Mouse (Mus musculus) regulatory T cell (primary cell): ENCODE results near the gene Qdpr.

ENCODE experiments used
- in situ Hi-C: fragments of 300-600 bp; cut with MboI, MseI; formaldehyde crosslinking; loops from one replicate; pipeline ENCODE4 v1.15.1; 2025; ENCODE audit warnings: high pct_unique_total_duplicates

Qdpr gene

GRCm38 (mm10) chr5:45449831-45450716 lies at the start of gene Qdpr:
TSS of gene Qdpr (minus strand) at chr5:45450236.
- in situ Hi-C loops, result loop anchor here (5.0 to 25.0 kb wide), 3 partner anchors 42 to 1288 kb away; partner anchors contain the start of genes Lap3 and Lcorl

DNA sequence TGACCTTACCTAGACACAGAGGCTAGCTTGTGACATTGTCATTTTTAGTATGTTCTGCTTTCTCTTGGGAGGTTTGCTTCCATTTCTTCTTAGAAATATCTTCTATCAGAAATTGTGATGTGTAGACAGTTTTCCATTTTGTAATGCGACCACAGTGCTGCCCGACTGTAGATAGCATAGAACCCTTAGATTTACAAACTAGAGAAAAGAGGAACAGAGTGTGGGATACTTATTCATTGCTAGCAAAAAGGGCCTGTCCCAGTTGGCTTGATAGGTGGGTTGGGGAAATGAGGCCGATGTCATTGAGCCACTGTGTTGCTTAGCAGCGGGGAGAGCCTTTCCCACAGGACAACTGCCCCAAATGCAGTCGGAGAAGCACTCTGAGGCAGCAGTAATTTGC lies 47.5 kb upstream of the Qdpr start:
- in situ Hi-C loops, result no loop called here

DNA sequence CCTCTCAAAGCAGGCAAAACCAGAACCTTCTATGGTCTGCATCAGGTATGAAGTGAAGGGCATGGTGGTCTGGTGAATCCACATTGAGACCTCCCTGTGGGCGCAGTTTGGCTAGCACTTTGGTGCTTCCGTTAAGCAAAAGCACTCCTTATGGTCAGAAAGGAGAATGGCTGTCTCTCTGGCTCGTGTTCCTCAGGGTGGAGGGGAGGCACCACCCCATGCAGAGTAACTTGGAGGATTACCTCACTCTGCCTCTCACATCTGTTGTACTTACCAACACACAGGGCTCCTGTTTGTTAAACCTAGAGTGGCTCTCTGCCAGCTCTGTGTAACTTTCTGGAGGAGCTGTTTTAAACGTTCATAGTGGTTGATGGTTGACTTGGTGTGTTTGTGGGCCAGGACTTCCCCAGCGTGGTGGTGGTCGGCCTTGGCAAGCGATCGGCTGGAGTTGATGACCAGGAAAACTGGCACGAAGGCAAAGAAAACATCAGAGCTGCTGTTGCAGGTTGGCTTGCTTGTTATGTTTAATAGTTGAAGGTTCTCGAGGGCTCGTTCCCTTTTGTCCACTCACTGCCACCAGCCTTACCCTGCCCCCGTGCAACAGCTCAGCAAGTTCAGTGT lies 47.0 kb upstream of the Qdpr start:
- in situ Hi-C loops, result no loop called here

DNA sequence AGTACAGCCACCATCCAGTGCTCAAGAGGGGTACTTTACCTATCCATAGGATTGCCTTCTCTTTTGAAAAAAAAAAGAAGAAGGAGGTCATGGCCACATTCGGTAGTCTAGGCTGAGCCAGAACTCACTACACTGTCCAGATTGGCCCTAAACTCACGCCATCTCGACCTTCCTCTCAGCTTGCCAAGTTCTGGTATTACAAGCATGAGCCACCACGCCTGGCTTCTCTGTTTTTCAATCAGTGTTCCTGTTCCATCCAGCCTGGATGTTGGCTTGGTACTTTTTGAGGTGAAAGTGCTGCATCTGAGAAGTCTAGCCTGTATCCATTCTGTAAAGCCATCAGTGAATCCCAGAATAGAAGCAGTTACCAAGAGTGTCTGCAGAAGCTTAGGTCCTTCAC lies 46.4 kb upstream of the Qdpr start:
- in situ Hi-C loops, result no loop called here

DNA sequence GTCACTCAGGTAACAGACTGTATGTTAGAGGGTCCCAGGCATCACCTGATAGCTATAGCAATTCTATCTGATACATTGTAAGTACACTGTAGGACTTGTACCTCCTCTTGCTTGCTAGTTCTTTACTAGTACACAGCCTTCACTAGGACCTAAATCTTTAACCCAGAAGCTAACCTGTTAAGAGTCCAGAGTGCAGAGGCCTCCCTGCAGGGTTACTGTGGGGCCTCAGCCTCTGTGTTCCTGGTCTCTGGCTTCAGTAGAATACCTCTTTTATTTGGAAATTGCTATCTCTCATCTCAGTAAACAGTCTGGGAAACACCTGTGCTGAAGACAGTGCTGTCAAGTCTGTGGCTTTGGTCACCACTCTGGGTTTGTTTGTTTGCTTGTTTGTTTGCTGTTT lies 46.0 kb upstream of the Qdpr start:
- in situ Hi-C loops, result no loop called here

GRCm38 (mm10) chr5:45495429-45495975 lies 45.5 kb upstream of the Qdpr start:
- in situ Hi-C loops, result no loop called here

GRCm38 (mm10) chr5:45494093-45494755 lies 44.2 kb upstream of the Qdpr start:
- in situ Hi-C loops, result loop anchor here (5.0 kb wide), 2 partner anchors 42 to 173 kb away; partner anchors contain the start of genes Clrn2, Ncapg and Qdpr

DNA sequence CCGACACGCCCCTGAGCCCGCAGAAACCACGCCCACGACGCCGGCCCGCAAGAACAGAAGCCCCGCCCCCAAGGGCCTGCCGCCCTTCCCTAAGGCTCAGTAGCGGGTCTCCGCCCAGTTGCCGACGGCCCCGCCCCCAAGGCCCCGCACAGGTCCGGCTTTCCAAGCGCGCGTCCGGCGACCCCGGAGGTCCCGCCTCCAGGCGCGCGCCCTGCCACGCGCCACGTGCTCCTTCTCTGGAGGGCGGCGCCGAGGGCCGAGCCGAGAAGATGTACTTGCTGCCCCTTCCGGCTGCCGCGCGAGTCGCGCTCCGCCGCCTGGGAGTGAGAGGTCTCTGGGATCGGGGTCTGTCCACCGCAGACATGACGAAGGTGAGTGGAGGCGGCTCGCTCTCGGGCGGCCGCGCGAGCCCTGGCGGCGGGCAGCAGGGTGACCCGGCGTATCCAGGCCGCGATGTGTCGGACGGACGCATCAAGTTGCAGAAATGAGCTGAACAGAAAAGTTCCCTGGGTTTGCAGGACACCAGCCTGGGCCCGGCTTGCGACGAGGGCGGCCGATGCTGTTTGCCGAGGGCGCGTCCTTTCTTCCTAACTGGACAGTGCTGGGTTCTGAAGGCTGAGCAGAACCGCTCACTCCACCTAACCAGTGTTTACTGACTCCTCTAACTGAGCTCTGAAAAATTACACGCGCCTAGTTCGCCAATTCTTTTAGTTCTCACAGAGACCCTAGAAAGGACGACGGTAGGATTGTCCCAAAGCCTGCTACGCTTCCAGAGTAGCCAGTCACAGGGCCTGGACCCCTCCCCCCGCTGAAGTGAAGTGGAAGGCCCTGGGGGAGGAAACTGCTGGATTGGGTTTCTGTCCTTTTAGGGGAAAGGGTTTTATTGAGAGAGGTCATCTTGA lies 43.4 kb upstream of the Qdpr start, which contains the start of gene Lap3:
Lap3 (plus strand) TSS at position 184 of the 902 bp plus-strand sequence.
- in situ Hi-C loops, result loop anchor here (5.0 kb wide), 2 partner anchors 41 to 174 kb away; partner anchors contain the start of genes Clrn2, Ncapg and Qdpr

DNA sequence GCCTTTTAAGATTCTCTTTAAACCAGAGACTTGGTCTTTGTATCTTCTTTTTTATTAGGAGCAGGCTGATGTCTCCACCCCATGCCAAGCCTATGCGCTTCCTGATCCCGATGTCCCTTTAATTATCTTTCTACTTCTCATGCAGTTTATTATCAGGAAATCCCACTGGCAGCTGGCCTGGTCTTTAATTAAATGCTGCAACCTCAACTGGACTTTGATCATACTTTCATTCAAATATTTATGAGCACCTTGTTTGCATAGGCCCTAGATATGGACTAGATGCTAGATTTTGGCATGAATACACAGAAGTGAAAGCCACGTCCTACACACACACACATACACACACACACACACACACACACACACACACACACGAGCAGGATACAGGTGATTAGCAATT lies 41.7 kb upstream of the Qdpr start:
- in situ Hi-C loops, result loop anchor here (5.0 kb wide), 2 partner anchors 39 to 176 kb away; partner anchors contain the start of genes Clrn2, Ncapg and Qdpr

- in situ Hi-C loops, result no loop called here
Measured at GRCm38 (mm10) chr5:45483654-45484053, 33.6 kb upstream of the Qdpr start.

- in situ Hi-C loops, result no loop called here
Measured at GRCm38 (mm10) chr5:45482607-45483006, 32.6 kb upstream of the Qdpr start.

GRCm38 (mm10) chr5:45481125-45481524 lies 31.1 kb upstream of the Qdpr start:
- in situ Hi-C loops, result no loop called here

DNA sequence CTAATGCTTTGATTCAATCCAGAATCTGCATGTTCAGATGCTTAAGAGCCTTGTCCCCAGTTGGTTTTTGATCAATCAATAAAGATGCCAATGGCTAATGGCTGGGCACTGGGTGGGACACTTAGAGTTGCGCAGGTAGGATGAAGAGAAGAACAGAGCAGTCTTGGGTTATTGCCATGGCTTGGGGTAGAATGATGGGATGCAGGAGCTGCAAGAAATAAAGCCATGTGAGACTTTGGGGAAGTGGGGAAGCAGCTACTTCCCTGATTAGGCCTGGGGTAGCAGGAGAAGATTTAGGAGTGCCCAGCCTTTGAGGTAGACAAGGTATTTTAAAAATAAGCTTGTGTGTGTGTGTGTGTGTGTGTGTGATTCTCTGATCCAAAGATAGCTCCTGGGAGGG lies 30.0 kb upstream of the Qdpr start:
- in situ Hi-C loops, result no loop called here

GRCm38 (mm10) chr5:45477601-45478000 lies 27.6 kb upstream of the Qdpr start:
- in situ Hi-C loops, result no loop called here

- in situ Hi-C loops, result no loop called here
Measured at GRCm38 (mm10) chr5:45476288-45476687, 26.3 kb upstream of the Qdpr start.

DNA sequence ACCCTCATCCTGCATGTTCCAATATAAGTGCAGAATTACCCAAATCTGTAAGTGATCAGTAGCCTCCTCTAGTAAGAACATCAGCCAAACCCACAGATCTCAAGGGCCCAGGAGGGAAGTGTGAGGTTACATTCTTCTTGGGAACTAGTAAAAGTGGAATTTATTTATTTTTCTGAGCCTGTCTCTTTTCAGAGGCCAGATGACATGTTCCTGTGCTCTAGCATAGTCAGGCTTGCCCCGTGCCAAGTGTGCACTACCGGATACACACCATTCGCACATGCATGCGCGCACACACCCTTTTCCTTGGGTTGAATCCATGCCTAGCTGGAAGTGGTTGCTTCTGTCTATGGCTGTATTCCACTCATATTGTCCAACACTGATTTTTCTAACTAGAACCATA lies 25.7 kb upstream of the Qdpr start:
- in situ Hi-C loops, result no loop called here

DNA sequence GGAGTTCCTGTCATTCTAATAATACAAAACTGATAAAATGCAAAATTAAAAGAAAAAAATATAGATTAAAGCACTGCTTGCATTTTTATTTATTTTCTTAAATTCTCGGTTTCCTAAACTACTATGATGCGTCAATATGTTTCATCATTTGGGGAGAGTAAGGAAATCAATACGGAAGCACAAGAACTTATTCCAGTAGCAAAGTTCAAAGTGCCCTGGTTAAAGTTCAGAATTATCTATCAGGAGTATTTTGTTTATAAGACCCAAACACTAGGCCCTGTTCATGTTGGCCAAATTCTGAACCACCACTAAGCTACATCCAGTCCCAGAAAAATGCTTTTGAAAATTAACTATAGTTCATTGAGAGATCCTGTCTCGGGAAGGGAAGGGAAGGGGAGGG lies 24.7 kb upstream of the Qdpr start:
- in situ Hi-C loops, result loop anchor here (5.0 to 25.0 kb wide), 2 partner anchors 188 to 388 kb away; partner anchors contain the start of gene Lcorl

GRCm38 (mm10) chr5:45474215-45474614 lies 24.2 kb upstream of the Qdpr start:
- in situ Hi-C loops, result loop anchor here (5.0 to 25.0 kb wide), 2 partner anchors 188 to 388 kb away; partner anchors contain the start of gene Lcorl

- in situ Hi-C loops, result loop anchor here (5.0 to 25.0 kb wide), 2 partner anchors 189 to 389 kb away; partner anchors contain the start of gene Lcorl
Measured at GRCm38 (mm10) chr5:45473521-45473920, 23.5 kb upstream of the Qdpr start.

DNA sequence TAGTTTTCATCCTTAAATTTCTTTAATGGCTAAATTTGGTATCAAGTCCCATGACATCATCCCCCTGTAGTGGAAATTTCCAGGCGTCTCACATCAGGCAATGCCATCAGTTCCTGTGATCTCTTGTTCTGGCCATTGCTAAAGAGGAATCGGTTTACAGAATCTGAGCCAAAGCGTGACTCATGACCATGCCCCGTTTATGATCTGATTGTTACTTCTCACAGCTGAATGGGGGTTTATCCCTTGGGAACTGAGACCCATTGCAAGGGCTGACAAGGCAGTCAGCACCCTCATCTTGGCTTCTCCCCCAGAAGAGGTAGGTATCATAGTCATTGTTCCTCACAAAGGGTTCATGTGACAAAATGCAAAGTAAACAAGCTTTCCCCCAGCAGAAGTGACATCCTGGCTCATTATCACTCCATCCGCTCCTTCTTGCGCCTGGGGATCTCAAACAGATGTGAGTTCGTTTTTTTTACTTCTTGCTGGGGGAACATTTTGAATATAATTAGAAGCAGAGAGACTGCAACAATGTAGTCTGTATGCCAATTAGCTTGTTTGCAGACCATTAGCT lies 22.9 kb upstream of the Qdpr start:
- in situ Hi-C loops, result loop anchor here (5.0 to 25.0 kb wide), 2 partner anchors 189 to 389 kb away; partner anchors contain the start of gene Lcorl
